In genomic region chr5:66675983-66676382, GRCm38 (mm10) we compare ENCODE assay signal across 8 mouse cellular contexts. TPM values are rescaled to one million over a fixed set of nuclear protein-coding genes. Genes with fewer than 3 reads are reported as not detected.
DNase-seq lines count a peak whose midpoint lies in the region; ATAC-seq and TF ChIP-seq lines count a peak whose summit lies in the region.

TSS of gene Uchl1 (plus strand) at chr5:66676091.

- peak within 1 kb of the TSS; percentile 58 for H3K9ac ChIP-seq in heart, embryonic 14.5 days (ENCODE audit: low read length)
- H3K9ac ChIP-seq in liver, adult 2 months (ENCODE audit: low read depth, low read length) = no peak within 1 kb of the TSS; the same call in 1 of the 2 replicates
- H3K9ac ChIP-seq in neural tube, embryonic 13.5 days = peak within 1 kb of the TSS; percentile 86

- no peak for TF ChIP-seq CTCF in embryonic fibroblast, embryonic 13.5 days (IDR thresholded peaks at IDR 0.05; ENCODE audit: borderline replicate concordance, insufficient read depth, low read length)
- no peak for TF ChIP-seq CTCF in liver, adult 2 months (IDR thresholded peaks at IDR 0.05; ENCODE audit: low read depth, low read length)
- no peak for TF ChIP-seq CTCF in testis, adult 2 months (IDR thresholded peaks at IDR 0.05; ENCODE audit: control insufficient read depth, insufficient read depth, insufficient replicate concordance, low read depth, low read length)

- peak within 1 kb of the TSS; percentile 81 for H3K4me2 ChIP-seq in heart, embryonic 14.5 days (ENCODE audit: low read length)
- peak within 1 kb of the TSS; percentile 78 for H3K4me2 ChIP-seq in neural tube, embryonic 13.5 days

- no peaks in the 10 kb centered on the region for H3K79me2 ChIP-seq in liver, adult 2 months (ENCODE audit: control insufficient read depth, insufficient read depth, low read length)

- H3K4me3 ChIP-seq in embryonic fibroblast, embryonic 13.5 days (ENCODE audit: insufficient read depth, low read length) = peak within 1 kb of the TSS; percentile 64
- H3K4me3 ChIP-seq in heart, embryonic 14.5 days (ENCODE audit: control insufficient read depth in 1 of 2, insufficient read depth in 1 of 2, low read depth in 1 of 2, low read length in 2 of 2) = peak within 1 kb of the TSS; percentile 50 to 64
- H3K4me3 ChIP-seq in liver, adult 2 months (ENCODE audit: insufficient read depth, low read depth, low read length) = peak within 1 kb of the TSS; percentile 32; the same call in 1 of the 2 replicates
- H3K4me3 ChIP-seq in neural tube, embryonic 13.5 days = peak within 1 kb of the TSS; percentile 67
- H3K4me3 ChIP-seq in testis, adult 2 months (ENCODE audit: control insufficient read depth, low read depth, low read length) = peak within 1 kb of the TSS; percentile 84

- peaks cover 15% of the 10 kb centered on the region for H3K27me3 ChIP-seq in heart, embryonic 14.5 days (ENCODE audit: control insufficient read depth, insufficient read depth, low read length)
- H3K27me3 ChIP-seq in liver, adult 2 months (ENCODE audit: control insufficient read depth, insufficient read depth, low read length) = peaks cover 13% of the 10 kb centered on the region
- peaks cover 6% of the 10 kb centered on the region; the same call in 1 of the 2 replicates for H3K27me3 ChIP-seq in neural tube, embryonic 13.5 days
- no peaks in the 10 kb centered on the region for H3K27me3 ChIP-seq in testis, adult 2 months (ENCODE audit: control insufficient read depth, insufficient read depth, low read length)

- H3K9me3 ChIP-seq in heart, embryonic 14.5 days (ENCODE audit: control insufficient read depth, low read length) = no peaks in the 10 kb centered on the region
- H3K9me3 ChIP-seq in neural tube, embryonic 13.5 days = no peaks in the 10 kb centered on the region

- peak; percentile 89 for ATAC-seq in heart, embryonic 14.5 days (ENCODE audit: insufficient number of reproducible peaks, insufficient read depth, low FRiP score, low read depth)
- peak; percentile 93 for ATAC-seq in neural tube, embryonic 13.5 days (ENCODE audit: low read depth)

- no peak within 1 kb of the TSS for H3K27ac ChIP-seq in embryonic fibroblast, embryonic 13.5 days (ENCODE audit: insufficient read depth, low read length)
- 0 out of 4 replicates have a peak within 1 kb of the TSS, but pooled peaks of 1 of the 2 experiments have one; percentile 7 for H3K27ac ChIP-seq in heart, embryonic 14.5 days (replicated peaks in 1 of 2; ENCODE audit: control insufficient read depth in 1 of 2, insufficient read depth in 1 of 2, low read depth in 2 of 2, low read length in 2 of 2)
- H3K27ac ChIP-seq in liver, adult 2 months (replicated peaks; ENCODE audit: insufficient read depth, low read depth, low read length) = no peak within 1 kb of the TSS
- H3K27ac ChIP-seq in neural tube, embryonic 13.5 days (replicated peaks) = peak within 1 kb of the TSS; percentile 79
- H3K27ac ChIP-seq in testis, adult 2 months (ENCODE audit: control insufficient read depth, insufficient read depth, low read depth, low read length) = peak within 1 kb of the TSS; percentile 30; the same call in 1 of the 2 replicates

- no peaks in the 10 kb centered on the region for H3K4me1 ChIP-seq in embryonic fibroblast, embryonic 13.5 days (ENCODE audit: control insufficient read depth, insufficient read depth, low read length)
- H3K4me1 ChIP-seq in heart, embryonic 14.5 days (ENCODE audit: control insufficient read depth in 2 of 2, insufficient read depth in 2 of 2, low read length in 2 of 2) = peaks cover 13 to 16% of the 10 kb centered on the region in 2 experiments
- H3K4me1 ChIP-seq in liver, adult 2 months (ENCODE audit: control insufficient read depth, insufficient read depth, low read length) = peaks cover 2% of the 10 kb centered on the region; the same call in 1 of the 2 replicates
- peaks cover 52% of the 10 kb centered on the region for H3K4me1 ChIP-seq in neural tube, embryonic 13.5 days (replicated peaks)
- H3K4me1 ChIP-seq in testis, adult 2 months (ENCODE audit: control insufficient read depth, insufficient read depth, low read length) = peaks cover 11% of the 10 kb centered on the region

- peak; percentile 34 to 41 for DNase-seq in lung, adult 18-20 months
- no peak for DNase-seq in lung, postnatal 25 days (ENCODE audit: low spot score)
- peak; percentile 54 for DNase-seq in kidney, postnatal 14 days
- DNase-seq in liver, adult 2 months (ENCODE audit: extremely low read depth, low read depth, low spot score) = no peak

- H3K36me3 ChIP-seq in heart, embryonic 14.5 days (ENCODE audit: control insufficient read depth, insufficient read depth, low read length) = no peaks in the 10 kb centered on the region; the same call in 1 of the 2 replicates
- H3K36me3 ChIP-seq in liver, adult 2 months (ENCODE audit: control insufficient read depth, insufficient read depth, low read length) = no peaks in the 10 kb centered on the region
- H3K36me3 ChIP-seq in neural tube, embryonic 13.5 days = peaks cover 13% of the 10 kb centered on the region
- H3K36me3 ChIP-seq in testis, adult 2 months (ENCODE audit: control insufficient read depth, insufficient read depth, low read length) = no peaks in the 10 kb centered on the region

- peak; percentile 66 for TF ChIP-seq POLR2A in embryonic fibroblast, embryonic 13.5 days (IDR thresholded peaks at IDR 0.05; ENCODE audit: low read depth, low read length)
- TF ChIP-seq POLR2A in liver, adult 2 months (IDR thresholded peaks at IDR 0.05; ENCODE audit: extremely low read depth, insufficient read depth, low read length) = no peak
- TF ChIP-seq POLR2A in testis, adult 2 months (IDR thresholded peaks at IDR 0.05; ENCODE audit: control insufficient read depth, low read depth, low read length) = peak; percentile 52; the same call in 1 of the 2 replicates

- WGBS in heart, embryonic 14.5 days = under 1% methylated on average over 20 of the region's 20 CpGs
- 1% methylated on average over 20 of the region's 20 CpGs for WGBS in liver, adult 2 months
- WGBS in neural tube, embryonic 13.5 days = under 1% methylated on average over 20 of the region's 20 CpGs

RNA-seq across cellular contexts. Expression of gene Uchl1, which starts in this region (rescaled TPM):
- 21.7 and 39.8 TPM in 2 replicates for polyA plus RNA-seq in embryonic fibroblast, embryonic 13.5 days (2011; ENCODE audit: insufficient read length, low read depth, missing spikeins)
- polyA plus RNA-seq in heart, embryonic 14.5 days (2014; fragmentation: Nextera tagmentation; extraction: Ambion mirVana) = 113 and 147 TPM in 2 replicates
- 0.09 and 0.13 TPM in 2 replicates for total RNA-seq in liver, adult 2 months (2014; rRNA removed)
- polyA plus RNA-seq in liver, adult 2 months (2012; rRNA removed) = not detected in 2 replicates
- polyA plus RNA-seq in neural tube, embryonic 13.5 days (2015; fragmentation: Nextera tagmentation; extraction: Ambion mirVana) = 1,095 and 1,278 TPM in 2 replicates
- polyA plus RNA-seq in testis, adult 2 months (2012; rRNA removed) = 78.5 and 98.7 TPM in 2 replicates

Comparison
In these comparisons a context has a peak if more than half of its experiments do, and no peak if none do; other contexts are left out.
1. RNA of gene Uchl1 (polyA plus RNA-seq): 1,095 to 1,278 TPM in neural tube, embryonic 13.5 days, 113 to 147 TPM in heart, embryonic 14.5 days, 78.5 to 98.7 TPM in testis, adult 2 months and 21.7 to 39.8 TPM in embryonic fibroblast, embryonic 13.5 days; not detected in liver, adult 2 months; every median in the first group is over 10 times any median in the second.
2. DNase-seq: peak in lung, adult 18-20 months (2 of 2) and kidney, postnatal 14 days (single experiment); none in lung, postnatal 25 days (single experiment) and liver, adult 2 months (single experiment).
3. H3K27ac ChIP-seq: peak in neural tube, embryonic 13.5 days (single experiment) and testis, adult 2 months (single experiment); none in embryonic fibroblast, embryonic 13.5 days (single experiment) and liver, adult 2 months (single experiment).
4. H3K4me3 ChIP-seq: peak in every context shown above with its lines; median percentile 84 in testis, adult 2 months; 67 in neural tube, embryonic 13.5 days; 64 in embryonic fibroblast, embryonic 13.5 days; 57 in heart, embryonic 14.5 days; 32 in liver, adult 2 months.